Mouse (Mus musculus): ENCODE data around the gene Rdh16f2. TPM values are rescaled to one million over a fixed set of nuclear protein-coding genes. Genes with fewer than 3 reads are reported as not detected.
"Not testable (repeated sequence)": the region's sequence is repeated elsewhere in the genome, so short reads cannot be mapped to it uniquely, and the experiment has no call there.

Gene Rdh16f2
- polyA plus RNA-seq (2015; fragmentation: Nextera tagmentation; extraction: Ambion mirVana), result not detected in 2 replicates

DNA sequence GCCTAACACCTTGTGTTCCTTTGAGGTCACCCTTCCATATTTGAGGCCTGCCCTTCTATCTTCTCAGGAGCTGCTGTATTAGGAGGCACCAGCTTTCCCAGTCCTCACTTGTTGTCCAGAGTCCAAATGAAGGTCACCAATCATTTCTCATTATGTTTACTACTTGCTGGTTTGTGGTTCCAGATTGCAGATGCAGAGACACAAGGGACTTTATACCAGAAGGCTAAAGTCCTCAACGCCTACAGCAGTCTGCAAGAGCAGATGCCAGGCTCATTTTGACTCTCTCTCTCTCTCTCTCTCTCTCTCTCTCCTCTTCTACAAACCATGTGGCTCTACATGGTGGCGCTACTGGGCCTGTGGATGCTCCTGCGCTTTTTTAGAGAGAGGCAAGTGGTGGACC lies at the start of gene Rdh16f2:
TSS of gene Rdh16f2 (plus strand) at position 243 of the 400 bp plus-strand sequence.
- no peak for ATAC-seq (ENCODE audit: insufficient number of reproducible peaks, low FRiP score, low TSS enrichment, low read depth)
- 81% methylated on average over 3 of the region's 3 CpGs for WGBS
- no peak within 1 kb of the TSS for H3K4me3 ChIP-seq
- no peaks in the 10 kb centered on the region for H3K4me1 ChIP-seq
- no peaks in the 10 kb centered on the region for H3K9me3 ChIP-seq
- no peak within 1 kb of the TSS for H3K9ac ChIP-seq
- H3K4me2 ChIP-seq, result no peak within 1 kb of the TSS
- no peak within 1 kb of the TSS for H3K27ac ChIP-seq
- H3K36me3 ChIP-seq, result no peaks in the 10 kb centered on the region
- no peaks in the 10 kb centered on the region for H3K27me3 ChIP-seq

DNA sequence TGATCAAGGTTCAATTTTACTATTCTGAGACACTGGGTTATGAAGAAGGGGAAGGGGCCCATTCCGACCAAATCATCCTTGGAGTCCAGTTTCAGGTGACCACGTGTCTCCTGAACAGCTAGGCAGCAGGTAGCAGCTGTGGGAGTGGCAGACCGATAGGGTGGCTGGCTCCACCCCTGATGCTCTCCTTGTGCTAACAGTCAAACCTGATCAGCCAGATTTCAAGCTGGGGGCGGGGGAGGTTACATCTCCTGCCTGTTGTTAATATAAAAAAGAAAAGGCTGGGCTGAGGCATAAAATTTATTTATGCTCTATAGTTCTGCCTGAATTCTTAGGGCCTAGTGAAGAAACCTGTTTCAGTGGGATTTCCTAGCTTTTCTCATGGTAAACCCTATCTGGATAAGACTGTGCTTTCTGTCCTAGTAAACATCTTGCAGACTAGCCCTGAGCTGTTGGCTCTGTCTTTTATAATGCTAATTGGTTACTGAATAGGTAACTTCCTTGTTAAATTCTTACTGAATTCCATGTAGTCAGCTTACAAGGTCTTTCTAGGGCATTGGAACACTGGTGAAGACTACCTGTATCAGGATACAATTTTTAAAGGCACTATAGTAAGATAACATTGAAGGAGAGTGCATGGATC lies 48.9 kb upstream of the Rdh16f2 start:
- not testable (repeated sequence) for H3K27me3 ChIP-seq; H3K4me2 ChIP-seq; ATAC-seq (ENCODE audit: insufficient number of reproducible peaks, low FRiP score, low TSS enrichment, low read depth); H3K27ac ChIP-seq; H3K9me3 ChIP-seq; H3K4me1 ChIP-seq; H3K36me3 ChIP-seq; H3K9ac ChIP-seq; H3K4me3 ChIP-seq
- WGBS, result 59% methylated on average over 4 of the region's 4 CpGs

DNA sequence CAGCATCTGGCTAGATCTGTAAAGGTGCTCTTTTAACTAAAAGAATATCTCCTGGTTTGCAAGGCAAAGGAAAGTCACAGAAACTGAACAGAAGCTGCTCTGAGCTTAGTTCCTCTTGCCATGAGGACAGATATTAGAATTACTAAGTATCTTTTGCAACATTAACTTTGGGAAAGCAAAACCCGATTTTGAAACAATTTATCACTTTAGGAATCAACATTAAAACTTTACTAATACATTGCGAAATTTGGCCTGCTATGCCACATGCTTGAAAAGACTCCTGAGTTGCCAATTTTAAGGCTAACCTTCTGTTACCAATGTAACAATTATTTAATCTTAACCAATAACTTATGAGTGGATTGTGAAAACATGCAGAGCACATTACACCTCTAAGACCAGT lies 44.5 kb upstream of the Rdh16f2 start:
- not testable (repeated sequence) for H3K27me3 ChIP-seq; H3K4me3 ChIP-seq; H3K27ac ChIP-seq; H3K9me3 ChIP-seq; H3K4me2 ChIP-seq; ATAC-seq (ENCODE audit: insufficient number of reproducible peaks, low FRiP score, low TSS enrichment, low read depth); H3K36me3 ChIP-seq; H3K4me1 ChIP-seq; H3K9ac ChIP-seq
- WGBS, result 83% methylated on average over 2 of the region's 2 CpGs

DNA sequence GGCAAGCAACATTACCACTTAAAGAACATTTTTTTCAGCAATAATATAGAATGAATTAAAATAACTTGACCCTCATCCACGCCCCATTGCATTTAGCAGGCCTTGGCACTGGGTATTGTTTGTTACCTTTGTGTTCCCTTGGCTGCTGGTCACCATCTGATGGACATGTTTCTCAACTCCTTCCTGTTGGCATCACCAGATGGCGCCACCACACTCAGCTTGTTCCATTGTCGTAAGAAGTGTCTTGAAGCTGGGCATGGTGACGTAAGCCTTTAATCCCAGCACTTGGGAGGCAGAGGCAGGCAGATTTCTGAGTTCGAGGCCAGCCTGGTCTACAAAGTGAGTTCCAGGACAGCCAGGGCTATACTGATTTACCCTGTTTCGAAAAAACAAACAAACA lies 40.9 kb upstream of the Rdh16f2 start:
- 80% methylated on average over 6 of the region's 6 CpGs for WGBS
- Histone ChIP-seq H3K4me3 (no peak overlapping the region), H3K4me2 (no peak overlapping the region), H3K36me3 (no peaks in the 10 kb centered on the region), H3K4me1 (no peaks in the 10 kb centered on the region), H3K9me3 (no peaks in the 10 kb centered on the region), H3K27ac (no peak overlapping the region), H3K9ac (no peak overlapping the region), H3K27me3 (no peaks in the 10 kb centered on the region)
- no peak for ATAC-seq (ENCODE audit: insufficient number of reproducible peaks, low FRiP score, low TSS enrichment, low read depth)

DNA sequence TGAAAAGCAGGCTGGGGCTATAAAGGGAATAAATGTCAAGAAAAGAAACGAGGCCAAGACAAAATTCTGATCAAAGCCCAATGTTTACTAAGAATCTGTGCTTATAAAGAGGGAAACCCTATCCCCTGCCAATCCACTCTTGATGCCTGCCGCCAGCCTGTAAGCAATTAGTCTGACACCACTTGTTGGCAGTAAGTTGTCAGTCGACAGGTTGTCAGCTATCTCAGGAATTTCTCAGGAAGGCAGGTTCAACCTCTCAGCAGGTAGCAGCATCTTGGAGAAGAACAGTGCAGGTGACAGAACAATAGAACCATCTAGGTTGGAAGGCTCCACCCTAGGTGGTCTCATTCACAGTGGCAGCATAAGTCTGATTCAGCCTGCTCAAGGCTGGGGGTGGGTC lies 37.2 kb upstream of the Rdh16f2 start:
- H3K4me3 ChIP-seq, result no peak overlapping the region
- H3K27me3 ChIP-seq, result no peaks in the 10 kb centered on the region
- no peak overlapping the region for H3K27ac ChIP-seq
- no peak overlapping the region for H3K9ac ChIP-seq
- no peak for ATAC-seq (ENCODE audit: insufficient number of reproducible peaks, low FRiP score, low TSS enrichment, low read depth)
- no peak overlapping the region for H3K4me2 ChIP-seq
- no peaks in the 10 kb centered on the region for H3K9me3 ChIP-seq
- WGBS, result 46% methylated on average over 3 of the region's 3 CpGs
- H3K4me1 ChIP-seq, result no peaks in the 10 kb centered on the region
- no peaks in the 10 kb centered on the region for H3K36me3 ChIP-seq

DNA sequence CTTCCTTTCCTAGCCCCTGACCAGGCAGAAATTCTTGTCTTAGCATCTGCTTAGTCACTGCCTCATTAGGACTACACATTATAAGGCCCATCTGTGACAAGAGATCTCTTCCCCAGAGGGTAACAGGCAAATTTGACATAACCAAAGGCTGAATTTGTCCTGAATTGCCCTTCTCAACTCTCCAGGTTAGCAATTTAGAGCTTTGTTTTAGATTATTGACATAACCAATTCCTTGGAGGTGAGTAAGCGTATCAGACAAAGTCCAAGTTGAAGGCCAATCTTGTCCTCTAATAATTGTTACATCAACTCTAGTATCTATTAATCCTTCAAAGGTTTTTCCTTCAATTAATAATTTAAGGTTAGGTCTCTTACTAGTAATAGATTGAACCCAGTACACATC lies 32.1 kb upstream of the Rdh16f2 start:
- WGBS, result 91% methylated on average over 1 of the region's 1 CpGs
- not testable (repeated sequence) for ATAC-seq (ENCODE audit: insufficient number of reproducible peaks, low FRiP score, low TSS enrichment, low read depth)

DNA sequence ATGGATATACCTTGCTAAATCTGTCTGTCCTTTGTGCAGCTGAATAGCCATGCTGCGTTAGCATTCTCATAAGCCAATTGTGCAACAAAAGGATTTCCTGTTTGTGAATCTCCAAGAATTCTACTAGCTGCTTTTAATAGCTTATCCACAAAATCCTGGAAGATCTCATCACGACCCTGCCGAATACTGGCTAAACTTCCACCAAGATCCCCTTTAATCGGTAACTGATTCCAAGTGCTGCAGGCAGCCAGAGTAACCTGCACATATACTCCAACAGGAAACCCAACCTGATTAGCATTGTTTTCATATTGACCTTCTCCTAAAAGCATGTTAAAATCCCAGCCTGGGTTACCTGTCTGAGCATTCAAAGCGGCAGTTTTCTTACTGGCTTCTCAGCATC lies 31.0 kb upstream of the Rdh16f2 start:
- WGBS, result 84% methylated on average over 5 of the region's 5 CpGs
- Histone ChIP-seq H3K9ac (no peak overlapping the region), H3K4me1 (no peaks in the 10 kb centered on the region), H3K4me2 (no peak overlapping the region), H3K4me3 (no peak overlapping the region), H3K27me3 (no peaks in the 10 kb centered on the region), H3K27ac (no peak overlapping the region), H3K9me3 (no peaks in the 10 kb centered on the region), H3K36me3 (no peaks in the 10 kb centered on the region)
- ATAC-seq (ENCODE audit: insufficient number of reproducible peaks, low FRiP score, low TSS enrichment, low read depth), result no peak

More for the DNA sequence above, 32.1 kb upstream of the Rdh16f2 start:
- H3K9me3 ChIP-seq, H3K4me1 ChIP-seq, H3K4me3 ChIP-seq, H3K36me3 ChIP-seq, H3K4me2 ChIP-seq, H3K27me3 ChIP-seq, H3K9ac ChIP-seq, H3K27ac ChIP-seq: not testable (repeated sequence)

DNA sequence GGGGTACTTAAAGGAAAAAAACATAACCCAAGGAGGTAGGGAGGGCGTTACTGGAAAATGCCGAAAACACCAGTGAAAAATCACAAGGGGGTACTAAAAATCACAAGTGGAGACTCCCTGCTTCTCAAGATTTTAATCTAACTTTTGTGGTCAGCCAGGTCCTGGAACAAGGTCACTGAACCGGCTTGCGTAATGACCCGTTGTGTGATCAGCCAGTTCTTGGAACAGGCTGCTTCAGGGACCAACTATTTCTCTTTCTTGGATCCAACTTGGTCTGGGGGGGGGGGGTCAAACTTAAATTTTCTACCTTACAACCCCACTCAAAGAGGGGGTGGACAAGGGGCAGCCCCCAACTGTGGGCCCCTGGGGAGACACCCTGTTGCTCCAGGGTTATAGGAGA lies 28.5 kb upstream of the Rdh16f2 start:
- not testable (repeated sequence) for ATAC-seq (ENCODE audit: insufficient number of reproducible peaks, low FRiP score, low TSS enrichment, low read depth); H3K4me2 ChIP-seq; H3K9ac ChIP-seq; H3K27me3 ChIP-seq; H3K4me3 ChIP-seq; H3K4me1 ChIP-seq; H3K36me3 ChIP-seq; H3K27ac ChIP-seq; H3K9me3 ChIP-seq
- 88% methylated on average over 5 of the region's 5 CpGs for WGBS

DNA sequence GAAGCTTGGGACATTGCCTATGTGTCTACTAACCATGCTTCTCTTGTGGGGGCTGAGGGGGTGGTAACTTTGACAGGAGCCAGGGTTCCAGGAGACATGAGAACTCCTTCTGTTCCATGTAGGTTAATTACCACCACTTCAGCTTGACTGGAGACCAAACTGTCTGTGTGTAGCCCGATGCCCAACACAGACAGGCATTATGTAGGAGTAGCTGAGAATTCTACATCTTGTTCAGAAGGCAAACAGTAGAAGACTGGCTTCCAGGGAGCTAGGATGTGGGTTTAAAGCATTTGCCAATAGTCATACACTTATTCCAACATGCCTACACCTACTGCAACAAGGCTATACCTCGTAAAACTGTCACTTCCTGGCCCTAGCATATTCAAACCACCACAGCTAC lies 27.7 kb upstream of the Rdh16f2 start:
- Histone ChIP-seq H3K4me2 (no peak overlapping the region), H3K36me3 (no peaks in the 10 kb centered on the region), H3K27ac (no peak overlapping the region), H3K4me1 (no peaks in the 10 kb centered on the region), H3K9ac (no peak overlapping the region), H3K4me3 (no peak overlapping the region), H3K27me3 (no peaks in the 10 kb centered on the region), H3K9me3 (no peaks in the 10 kb centered on the region)
- ATAC-seq (ENCODE audit: insufficient number of reproducible peaks, low FRiP score, low TSS enrichment, low read depth), result no peak
- WGBS, result 90% methylated on average over 2 of the region's 2 CpGs

DNA sequence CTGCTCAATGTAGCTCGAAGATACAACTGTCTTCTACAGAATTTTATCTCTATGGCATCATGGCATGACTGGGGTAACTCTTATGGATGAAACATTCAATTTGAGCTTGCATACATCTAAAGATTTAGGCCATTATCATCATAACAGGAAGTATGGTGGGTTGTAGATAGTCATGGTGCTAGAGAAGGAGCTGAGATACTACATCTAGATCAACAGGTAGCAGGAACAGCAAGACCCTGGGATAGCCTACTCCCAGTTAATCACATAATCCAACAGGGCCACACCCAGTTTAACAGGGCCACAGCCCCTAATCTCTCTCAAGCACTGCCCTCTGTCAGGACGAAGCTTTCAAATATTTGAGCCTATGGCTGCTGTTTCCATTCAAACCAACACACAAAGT lies 25.5 kb upstream of the Rdh16f2 start:
- Histone ChIP-seq H3K4me1 (no peaks in the 10 kb centered on the region), H3K36me3 (no peaks in the 10 kb centered on the region), H3K27me3 (no peaks in the 10 kb centered on the region), H3K27ac (no peak overlapping the region), H3K4me2 (no peak overlapping the region), H3K9me3 (no peaks in the 10 kb centered on the region), H3K4me3 (no peak overlapping the region), H3K9ac (no peak overlapping the region)
- 67% methylated on average over 2 of the region's 2 CpGs for WGBS
- no peak for ATAC-seq (ENCODE audit: insufficient number of reproducible peaks, low FRiP score, low TSS enrichment, low read depth)

DNA sequence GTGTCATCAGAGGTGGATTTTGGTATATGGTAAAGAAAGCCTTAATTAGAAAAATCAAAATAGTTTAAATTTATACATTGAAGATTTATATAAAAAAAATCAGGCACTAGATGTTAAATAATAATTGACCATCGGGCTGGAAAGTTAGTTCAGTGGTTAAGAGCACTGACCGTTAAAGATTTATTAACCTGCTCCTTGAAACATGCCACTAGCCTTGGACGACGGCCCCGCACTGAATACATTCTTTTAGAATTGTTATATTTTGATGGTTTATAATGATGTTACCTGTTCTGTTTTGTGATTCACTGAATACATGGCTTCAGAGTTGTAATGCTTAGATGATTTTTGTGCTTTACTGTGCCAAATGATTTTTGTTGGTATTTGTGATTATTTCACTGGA lies 20.3 kb upstream of the Rdh16f2 start:
- H3K9me3 ChIP-seq; H3K4me2 ChIP-seq; H3K27ac ChIP-seq; H3K9ac ChIP-seq; H3K36me3 ChIP-seq; H3K27me3 ChIP-seq; ATAC-seq (ENCODE audit: insufficient number of reproducible peaks, low FRiP score, low TSS enrichment, low read depth); H3K4me3 ChIP-seq; H3K4me1 ChIP-seq: not testable (repeated sequence)
- WGBS, result 81% methylated on average over 5 of the region's 5 CpGs

DNA sequence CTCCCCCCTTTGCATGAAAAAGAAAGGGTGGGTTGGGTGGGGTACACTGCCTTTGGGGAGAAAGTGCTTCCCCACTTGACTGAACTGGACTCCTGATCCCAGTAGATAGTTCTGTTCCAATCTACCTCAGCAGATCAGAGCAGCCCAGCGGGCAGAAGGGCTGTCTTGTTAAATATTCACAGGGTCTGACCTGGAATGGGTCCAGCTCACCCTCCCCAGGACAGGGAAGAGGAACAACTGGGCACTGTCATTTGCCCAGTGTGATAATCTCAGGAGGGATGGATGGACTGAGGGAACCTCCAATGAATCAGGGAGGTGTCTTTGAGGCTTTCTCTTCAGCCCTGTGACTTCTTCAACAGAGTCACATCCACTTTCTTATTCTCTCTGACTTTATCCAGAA lies 18.2 kb upstream of the Rdh16f2 start:
- Histone ChIP-seq H3K27me3 (no peaks in the 10 kb centered on the region), H3K36me3 (no peaks in the 10 kb centered on the region), H3K4me1 (no peaks in the 10 kb centered on the region), H3K27ac (no peak overlapping the region), H3K9ac (no peak overlapping the region), H3K9me3 (no peaks in the 10 kb centered on the region), H3K4me3 (no peak overlapping the region), H3K4me2 (no peak overlapping the region)
- 81% methylated on average over 1 of the region's 1 CpGs for WGBS
- ATAC-seq (ENCODE audit: insufficient number of reproducible peaks, low FRiP score, low TSS enrichment, low read depth), result no peak

DNA sequence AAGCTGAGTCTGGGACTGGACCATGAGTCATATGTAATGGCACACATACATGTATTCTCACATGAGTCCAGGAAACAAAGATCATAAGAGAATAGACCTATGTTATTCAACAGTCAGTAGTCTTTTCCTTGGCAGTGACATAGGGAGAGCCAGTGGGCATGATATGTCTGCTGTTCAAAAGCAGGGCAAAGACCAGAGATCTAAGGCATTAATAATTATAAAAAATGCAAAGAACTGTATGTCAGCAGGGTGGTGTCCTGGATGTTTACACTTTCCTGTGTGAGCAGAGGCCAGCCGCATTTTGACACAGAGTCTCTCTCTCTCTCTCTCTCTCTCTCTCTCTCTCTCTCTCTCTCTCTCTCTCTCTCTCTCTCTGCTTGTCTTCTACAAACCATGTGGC lies 16.6 kb upstream of the Rdh16f2 start, which contains the start of gene Rdh19:
TSS of gene Rdh19 (plus strand) at position 301 of the 400 bp plus-strand sequence.
- ATAC-seq (ENCODE audit: insufficient number of reproducible peaks, low FRiP score, low TSS enrichment, low read depth), result no peak
- no peak within 1 kb of the TSS for H3K4me3 ChIP-seq
- WGBS, result 62% methylated on average over 1 of the region's 1 CpGs

More for the DNA sequence above, 16.6 kb upstream of the Rdh16f2 start, which contains the start of gene Rdh19:
- Histone ChIP-seq H3K27me3 (no peaks in the 10 kb centered on the region), H3K36me3 (no peaks in the 10 kb centered on the region), H3K4me1 (no peaks in the 10 kb centered on the region), H3K9ac (no peak within 1 kb of the TSS), H3K27ac (no peak within 1 kb of the TSS), H3K9me3 (no peaks in the 10 kb centered on the region), H3K4me2 (no peak within 1 kb of the TSS)

All from limb, embryonic 15.5 days (tissue).